Mouse (Mus musculus) monocyte, adult 2 months (primary cell): ENCODE results near the gene Cecr2.

Source experiments
- DNase-seq, 2 experiments: peaks; one replicate each; pipeline ENCODE4 v3.0.0; 2022; ENCODE audit warnings: low spot score in 2 of 2, low read depth in 1 of 2

Gene Cecr2

DNA sequence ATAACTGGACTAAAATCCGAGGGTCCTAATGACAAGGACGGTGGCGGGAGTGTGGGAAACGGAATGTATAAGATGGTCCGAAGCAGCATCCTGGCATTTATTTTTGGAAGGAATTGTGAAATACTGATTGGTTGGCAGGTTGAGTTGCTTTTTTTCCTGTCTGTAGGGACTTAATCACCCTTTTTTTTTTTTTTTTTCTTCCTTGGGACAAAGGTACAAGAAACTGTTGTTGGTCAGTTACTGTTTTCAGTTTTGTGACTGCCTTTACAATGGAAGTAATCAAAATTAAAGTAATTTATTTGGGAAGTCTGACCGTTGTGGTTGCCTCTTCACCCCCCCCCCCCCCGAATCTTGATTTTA is 1.2 kb downstream of the Cecr2 start:
- DNase-seq, result no peak

DNA sequence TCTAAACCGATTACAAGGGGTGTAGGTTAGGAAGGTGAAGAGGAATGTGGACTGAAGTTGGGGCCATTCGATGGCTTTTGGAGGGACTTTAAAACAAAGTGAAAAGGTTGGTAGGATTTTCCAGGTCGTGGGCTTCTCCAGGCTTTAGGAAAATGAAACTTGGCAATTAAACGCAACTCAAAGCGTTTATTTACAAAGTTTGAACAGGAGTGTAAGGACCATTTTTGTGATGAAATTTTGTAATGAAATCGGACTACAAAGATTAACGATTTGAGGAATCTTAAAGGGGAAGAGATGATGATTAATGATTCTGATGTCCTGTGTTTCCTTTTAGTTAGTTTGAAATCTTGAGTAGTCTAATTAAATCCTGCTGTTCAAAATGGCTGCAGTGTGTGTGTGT is 1.7 kb downstream of the Cecr2 start:
- no peak for DNase-seq

DNA sequence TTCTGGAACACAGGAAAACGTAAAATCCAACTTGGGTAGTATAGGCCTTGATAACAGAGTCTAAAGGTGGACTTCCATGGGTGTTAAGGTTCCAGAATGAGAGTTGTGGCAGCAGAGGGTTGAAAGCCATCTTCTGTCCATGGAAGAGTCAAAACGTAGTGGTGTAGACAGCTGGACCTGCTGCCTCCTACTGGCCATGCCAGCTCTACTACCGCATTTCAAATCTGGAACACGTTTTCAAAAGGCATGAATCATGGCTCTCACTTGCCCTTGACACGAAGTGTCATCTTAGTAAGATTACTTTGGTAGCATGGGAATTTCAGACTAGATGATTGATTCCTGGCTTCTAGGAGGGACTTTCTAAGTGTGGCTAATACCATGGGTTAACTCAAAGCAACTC is 8.0 kb downstream of the Cecr2 start:
- DNase-seq, result no peak

DNA sequence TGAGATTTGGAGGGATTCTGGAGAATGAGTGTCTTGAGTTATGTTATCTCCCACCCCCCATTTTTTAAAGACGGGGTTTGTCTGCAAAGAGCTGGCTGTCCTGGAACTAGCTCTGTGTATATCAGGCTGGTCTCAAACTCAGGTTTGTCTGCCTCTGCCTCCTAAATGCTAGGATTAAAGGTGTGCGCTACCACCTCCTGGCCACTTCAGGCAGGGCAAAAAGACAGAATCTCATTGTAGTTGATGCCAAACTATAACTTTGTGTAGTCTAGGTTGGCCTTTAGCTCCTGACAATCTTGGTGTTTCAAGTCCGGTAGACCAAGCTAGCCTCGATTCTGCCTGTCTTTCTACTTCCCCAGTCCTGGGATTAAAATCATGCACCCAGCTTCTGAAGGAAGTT is 8.7 kb downstream of the Cecr2 start:
- no peak for DNase-seq

DNA sequence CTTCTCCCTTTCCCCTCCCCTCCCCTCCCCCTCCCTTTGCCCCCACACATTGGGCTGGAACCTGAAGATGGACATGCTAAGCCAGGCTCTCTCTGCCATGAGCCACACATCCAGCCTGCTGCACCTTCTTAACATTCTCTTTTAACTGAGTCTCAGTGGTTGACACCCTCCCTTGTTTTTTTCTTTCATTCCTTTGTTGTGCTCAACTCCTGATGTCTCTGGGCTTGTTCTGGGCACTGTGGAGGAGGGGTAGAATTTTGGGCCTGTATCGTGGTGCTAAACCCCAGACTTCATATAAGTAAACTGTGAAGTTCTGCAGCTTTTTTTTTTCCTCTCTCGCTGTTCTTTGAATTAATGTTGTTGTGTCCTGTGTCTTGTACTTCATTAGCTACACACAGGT is 9.8 kb downstream of the Cecr2 start:
- DNase-seq, result no peak

DNA sequence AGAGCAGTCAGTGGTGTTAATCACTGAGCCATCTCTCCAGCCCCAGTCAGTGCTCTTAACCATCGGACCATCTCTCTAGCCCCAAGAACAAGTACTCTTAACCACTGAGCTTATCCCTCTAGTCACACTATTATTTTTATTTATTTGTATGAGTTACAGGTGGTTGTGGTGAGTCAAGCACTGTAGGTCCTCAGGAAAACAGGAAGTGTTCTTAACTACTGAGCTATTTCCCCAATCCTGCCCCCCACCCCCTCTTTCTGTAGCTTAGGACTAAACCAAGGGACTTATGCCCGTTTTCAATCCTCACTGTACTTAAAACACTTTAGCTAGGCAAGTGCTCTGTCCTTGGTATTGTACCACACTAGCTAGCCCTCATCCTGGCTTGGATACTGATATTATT is 17.2 kb downstream of the Cecr2 start:
- no peak for DNase-seq

DNA sequence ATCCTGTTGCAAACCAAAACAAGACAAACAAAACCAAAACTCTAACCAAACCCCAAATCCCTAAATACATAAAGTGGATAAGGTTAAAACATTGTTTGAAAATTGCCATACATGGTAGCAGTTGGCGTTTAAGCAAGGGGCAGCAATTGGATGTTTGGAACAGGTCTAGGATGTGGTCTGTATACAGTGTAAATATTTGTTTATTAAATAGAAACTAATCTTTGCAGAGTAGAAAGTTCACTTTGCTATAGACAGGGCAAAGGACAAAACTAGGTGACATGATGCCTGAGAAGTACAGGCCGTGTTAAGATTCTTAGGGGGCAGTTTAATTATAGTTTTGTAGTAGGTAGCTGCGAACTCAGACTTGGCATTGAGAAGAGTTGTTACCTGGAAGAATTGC is 18.6 kb downstream of the Cecr2 start:
- no peak for DNase-seq

DNA sequence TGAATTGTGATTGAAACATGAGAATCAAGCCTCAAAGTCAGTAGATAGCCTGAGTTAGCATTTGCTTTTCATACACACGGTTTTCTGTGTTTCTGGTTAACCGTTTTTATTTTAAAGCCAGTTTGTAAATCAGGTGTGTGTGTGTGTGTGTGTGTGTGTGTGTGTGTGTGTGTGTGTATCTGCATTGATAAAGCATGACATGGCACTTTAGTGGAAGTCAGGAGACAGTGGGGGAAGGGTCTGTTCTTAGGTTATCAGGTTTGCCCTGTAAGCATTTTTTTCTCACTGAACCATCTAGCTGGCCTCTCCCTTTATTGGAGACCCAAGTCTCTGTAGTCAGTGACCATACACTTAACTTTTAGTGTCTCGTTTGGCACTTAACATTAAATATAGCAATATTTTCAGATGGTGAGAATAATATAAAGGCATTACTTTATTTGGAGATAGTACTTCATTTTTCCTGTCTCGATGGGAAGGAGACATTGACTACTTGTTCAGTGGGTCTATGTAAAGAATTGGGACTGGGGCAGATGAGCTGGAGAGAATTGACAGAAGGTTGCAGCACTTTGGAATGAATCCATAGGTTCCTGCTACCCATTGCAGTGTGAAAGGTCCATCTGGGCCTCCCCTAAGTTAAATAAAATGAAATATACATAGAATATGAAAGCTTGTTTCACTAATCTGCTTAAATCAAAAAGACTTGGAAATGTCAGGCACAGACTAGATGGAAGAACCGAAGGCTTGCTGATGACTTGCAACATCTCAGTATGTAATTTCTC is 20.9 kb downstream of the Cecr2 start:
- no peak for DNase-seq

DNA sequence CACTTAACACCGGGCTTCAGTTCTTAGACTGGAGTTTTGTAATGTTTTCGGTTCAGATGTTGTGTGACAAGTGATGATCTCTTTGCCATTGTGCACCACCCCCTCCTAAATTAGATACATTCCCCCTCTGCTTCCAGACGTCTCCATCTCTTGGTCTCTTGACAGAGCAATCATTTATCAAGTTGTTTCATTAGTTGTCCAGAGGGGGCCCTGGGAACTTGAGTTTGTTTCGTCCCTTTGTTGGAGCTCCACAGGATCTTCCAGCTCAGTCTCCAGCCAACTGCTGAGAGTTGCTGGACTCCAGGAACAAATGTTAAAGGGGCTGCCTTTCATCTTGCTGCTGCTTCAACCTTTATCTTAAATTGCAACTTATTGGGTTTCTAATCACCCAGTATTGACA is 34.1 kb downstream of the Cecr2 start:
- no peak for DNase-seq

DNA sequence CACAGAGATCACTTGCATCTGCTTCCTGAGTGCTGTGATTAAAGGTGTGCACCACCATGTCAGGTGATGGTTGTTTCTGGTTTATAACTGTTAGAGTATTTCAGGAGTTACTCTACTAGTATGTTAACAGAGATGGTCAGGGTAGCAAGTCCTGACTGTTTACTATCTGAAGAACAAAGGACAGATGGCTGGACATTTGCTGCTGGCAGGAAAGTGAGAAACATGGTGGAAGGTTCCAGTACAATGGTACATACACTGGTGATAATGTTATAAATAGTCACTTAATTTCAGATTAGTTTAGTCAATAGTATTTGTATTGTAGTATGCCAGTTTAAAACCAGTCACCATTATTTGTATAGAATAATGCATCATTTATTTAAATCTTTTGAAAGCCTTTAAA is 38.2 kb downstream of the Cecr2 start:
- no peak for DNase-seq

DNA sequence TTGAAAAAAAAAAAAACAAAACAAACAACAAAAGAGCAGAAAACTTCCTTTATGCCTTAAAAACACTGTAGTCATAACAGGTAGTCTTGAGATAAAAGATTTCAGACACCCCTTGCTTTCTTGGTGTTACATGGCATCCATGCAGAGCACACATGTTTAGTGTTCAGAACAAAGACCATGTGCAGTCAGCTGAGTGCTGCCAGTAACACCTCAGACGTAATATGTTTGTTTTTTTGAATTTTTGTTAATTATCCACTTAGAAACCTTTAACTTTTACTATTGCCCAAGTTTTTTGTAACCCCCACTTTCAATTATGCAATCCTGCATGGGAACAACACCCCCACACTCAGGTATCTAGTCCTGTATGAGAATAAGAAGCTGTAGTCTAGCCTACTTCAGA is 42.6 kb downstream of the Cecr2 start:
- DNase-seq, result no peak

DNA sequence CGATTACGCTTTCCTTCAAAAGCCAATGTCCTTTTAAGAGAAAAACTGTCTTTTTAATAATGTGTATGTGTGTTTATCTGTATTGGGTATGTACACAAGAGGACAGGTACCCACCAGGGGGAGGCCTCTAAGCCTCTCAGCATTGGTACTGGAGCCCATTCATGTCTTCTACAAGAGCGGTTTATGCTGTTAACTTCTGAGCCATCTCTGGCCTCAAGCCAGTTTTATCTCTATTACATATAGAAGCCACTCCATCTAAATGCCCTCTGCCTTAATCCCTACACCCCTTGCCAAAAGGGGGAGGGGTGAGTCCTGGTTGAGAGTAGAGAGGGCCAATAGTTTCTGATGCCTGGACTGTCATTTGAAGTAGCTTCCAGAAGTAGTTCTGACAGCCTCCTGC is 48.6 kb downstream of the Cecr2 start:
- no peak for DNase-seq

DNA sequence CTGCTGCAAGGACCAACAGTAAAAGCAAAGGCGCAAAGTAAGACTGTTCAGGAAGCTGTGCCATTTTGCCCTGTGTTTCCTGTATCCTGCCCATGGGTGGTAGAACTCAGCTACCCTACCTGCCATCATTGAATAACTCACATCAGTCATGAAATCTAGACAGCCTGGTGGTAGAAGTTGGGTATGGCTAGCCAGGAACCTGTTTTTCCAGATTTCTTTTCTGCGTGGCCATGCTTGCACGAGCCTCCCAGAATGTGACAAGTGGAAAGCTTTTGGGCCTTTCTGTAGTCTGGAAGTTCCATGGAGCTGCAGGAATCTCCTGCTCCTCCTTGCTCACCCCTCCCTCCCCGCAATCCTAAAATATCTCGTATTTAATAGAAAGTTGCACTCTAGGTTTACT is 49.1 kb downstream of the Cecr2 start:
- DNase-seq, result no peak

DNA sequence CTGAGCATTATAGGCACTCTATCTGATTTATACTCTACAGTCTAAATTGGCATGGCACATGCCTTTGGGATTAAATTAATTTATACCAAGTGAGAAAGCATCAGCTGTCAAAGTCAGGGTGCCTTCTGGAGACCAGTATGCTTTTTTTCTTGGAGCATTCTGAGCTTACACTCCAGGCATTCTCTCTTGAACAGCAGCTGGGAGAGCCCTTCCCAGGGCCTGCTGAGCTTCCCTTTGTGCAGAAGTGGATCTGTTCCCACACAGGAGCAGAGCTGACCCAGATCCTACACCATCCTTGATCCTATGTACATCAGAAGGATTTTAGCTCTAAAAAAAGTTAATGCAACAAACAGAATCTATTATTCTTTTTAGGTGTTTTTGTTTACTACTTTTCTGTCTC is 49.7 kb downstream of the Cecr2 start:
- DNase-seq, result no peak

DNA sequence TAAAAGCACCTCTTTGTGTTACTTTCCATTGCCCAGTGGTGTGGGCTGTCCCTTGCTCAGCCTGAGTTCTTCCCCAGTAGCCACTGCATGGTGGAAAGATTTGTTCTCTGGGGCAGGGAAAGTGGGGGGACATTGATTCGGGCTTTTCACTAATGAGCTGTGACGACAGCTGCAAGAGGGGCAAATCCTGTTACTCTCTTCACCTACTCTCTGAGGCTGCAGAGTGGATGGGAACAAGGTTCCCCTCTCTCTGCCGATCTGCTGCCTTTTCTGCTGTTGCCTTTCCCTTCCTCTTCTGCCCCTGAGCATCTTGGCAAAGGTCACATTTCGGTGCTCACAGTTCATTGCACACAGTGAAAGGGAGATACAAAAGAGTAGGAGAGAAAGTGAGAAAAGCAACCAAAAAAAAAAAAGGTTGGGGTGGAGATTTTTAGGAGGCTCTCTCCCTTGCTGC is 50.4 kb downstream of the Cecr2 start:
- no peak for DNase-seq

DNA sequence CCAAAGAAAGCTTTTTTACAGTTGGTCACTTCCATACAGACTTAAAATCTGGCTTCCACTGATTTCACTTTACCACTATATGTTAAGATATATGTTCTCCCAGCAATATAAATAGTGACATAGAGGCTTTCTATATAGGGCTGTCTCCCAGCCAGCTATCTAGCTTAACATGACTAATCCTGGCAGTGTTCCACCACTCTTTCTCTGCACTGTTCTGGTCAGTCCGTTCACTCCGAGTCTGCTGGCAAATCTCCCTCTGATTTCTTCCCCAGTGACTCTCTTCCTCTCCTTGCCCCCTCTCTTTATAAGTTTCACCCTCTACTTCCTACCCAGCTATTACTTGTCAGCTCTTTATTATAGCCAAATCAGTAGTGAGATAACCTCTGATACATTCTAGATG is 59.8 kb downstream of the Cecr2 start:
- no peak for DNase-seq

DNA sequence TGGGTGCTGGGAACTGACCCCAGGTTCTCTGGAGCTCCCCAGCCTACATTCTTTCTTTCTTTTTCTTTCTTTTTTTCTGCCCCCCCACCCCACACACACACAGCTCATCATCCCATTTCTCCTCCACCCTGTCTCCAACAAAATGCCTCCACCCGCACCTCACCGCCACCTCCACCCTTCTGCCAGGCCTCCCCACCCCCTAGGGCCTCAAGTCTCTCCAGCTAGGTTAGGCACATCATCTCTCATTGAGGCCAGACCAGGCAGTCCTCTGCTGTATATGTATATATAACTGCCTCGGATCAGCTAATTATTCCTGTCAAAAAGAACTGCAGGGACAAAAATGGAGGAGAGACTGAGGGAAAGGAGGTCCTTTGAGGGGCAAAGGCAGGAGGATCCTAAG is 69.8 kb downstream of the Cecr2 start:
- no peak for DNase-seq

DNA sequence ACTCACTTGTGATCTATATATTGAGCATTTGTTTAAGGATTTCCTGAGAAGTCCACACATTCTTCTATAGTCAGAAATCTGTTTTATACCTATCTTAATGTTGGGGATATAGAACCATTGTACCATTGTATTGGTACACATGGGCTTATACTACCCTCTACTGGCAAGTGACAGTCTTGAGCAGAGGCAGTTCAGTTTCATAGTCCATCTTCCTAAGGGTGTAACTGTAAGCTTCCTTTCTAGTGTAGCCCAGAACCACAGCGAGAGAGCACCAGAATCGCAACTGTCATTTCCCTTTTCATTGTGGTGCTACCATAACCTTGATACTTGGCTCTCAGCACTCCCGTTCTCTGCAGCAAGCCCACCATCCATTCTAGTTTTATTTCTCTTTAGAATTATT is 70.4 kb downstream of the Cecr2 start:
- DNase-seq, result no peak

DNA sequence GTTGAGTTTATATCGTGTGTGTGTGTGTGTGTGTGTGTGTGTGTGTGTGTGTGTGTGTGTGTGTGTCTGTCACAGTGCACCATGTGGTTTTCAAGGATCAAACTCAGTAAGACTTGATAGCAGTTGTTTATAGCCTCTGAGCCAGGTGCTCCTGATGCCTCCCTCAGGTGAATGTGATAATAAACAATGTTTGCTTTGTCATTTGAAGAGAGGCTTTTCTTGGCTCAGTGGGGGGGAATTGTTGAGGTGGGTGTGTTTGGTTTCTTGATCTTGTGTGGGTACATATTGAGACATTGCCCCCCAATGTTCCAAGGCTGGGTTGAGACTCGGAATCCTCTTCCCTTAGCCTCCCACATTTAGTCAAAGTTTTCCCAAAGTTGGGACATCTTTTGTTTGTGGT is 77.0 kb downstream of the Cecr2 start:
- no peak for DNase-seq

DNA sequence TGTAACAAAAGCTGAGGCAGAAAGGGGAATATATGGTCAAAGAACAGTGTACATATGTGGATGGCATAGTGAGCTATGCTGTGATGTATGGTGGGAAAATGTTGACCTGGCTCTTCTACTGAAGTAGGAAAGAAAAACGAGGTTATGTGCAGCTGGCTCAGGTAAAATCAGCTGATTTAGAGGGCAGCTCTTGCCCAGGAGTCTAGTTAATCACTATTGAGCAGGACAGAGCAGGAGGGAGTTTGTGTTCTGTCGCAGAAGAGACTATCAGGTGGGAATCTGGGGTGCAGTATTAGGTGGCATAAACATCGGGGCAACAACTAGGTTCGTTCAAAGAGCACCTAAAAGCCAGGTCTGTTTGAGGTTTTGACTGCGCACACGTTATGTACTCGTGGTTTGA is 78.1 kb downstream of the Cecr2 start:
- DNase-seq, result no peak

DNA sequence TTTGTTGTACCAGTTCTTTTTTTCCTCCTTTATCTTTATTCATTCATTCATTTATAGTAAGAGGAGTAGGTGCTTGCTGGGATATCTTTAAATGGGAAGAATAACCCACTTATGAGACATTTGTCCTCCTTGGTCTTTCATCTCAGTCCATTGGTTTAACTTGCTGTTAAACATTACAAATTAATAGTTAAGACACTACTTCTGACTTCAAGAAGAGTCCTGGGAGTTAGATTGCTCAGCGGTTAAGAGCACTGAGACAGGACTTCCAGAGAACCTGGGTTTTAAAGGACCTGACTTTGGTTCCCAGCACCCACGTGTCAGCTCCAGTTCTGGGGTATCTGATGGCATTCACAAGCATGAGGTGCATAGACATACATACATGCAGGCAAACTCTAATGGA is 80.2 kb downstream of the Cecr2 start:
- no peak for DNase-seq

DNA sequence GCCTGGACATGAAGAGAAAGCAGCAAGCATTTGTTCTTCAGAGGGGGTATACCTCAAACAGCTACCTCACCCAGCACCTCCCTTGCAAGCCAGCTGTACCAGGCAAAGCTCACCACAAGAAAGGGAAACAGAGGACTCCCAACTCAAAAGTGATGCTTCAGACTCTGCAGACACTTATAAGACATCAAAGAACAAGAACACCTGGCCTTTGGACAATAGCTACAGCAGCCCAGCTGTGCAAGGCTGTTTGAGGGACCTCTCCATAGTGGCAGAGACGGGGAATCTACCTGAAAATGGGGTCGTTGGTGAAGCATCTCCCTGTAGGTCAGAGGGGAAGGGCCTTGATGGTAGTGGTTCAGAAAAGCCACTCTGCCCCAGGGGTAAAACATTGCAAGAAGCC is 95.0 kb downstream of the Cecr2 start:
- DNase-seq, result no peak

DNA sequence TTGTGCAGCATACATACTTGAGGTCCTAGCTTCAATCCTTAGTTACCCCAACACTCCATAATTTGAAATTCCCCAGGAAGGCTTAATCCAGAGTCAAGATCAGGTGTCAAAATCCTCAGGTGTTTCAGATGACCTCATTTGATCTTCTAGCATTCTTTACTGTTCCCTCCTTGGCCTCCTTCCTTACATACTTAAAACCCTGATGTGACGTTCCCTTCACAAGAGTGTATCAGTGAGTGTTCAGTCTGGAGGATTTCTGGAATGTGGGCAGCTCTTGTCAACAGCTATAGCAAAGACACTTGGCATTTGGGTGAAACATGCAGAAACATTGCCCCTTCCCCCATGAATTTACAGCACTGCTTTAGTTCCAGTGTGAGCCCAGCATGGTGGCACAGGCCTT is 103.8 kb downstream of the Cecr2 start:
- no peak for DNase-seq

DNA sequence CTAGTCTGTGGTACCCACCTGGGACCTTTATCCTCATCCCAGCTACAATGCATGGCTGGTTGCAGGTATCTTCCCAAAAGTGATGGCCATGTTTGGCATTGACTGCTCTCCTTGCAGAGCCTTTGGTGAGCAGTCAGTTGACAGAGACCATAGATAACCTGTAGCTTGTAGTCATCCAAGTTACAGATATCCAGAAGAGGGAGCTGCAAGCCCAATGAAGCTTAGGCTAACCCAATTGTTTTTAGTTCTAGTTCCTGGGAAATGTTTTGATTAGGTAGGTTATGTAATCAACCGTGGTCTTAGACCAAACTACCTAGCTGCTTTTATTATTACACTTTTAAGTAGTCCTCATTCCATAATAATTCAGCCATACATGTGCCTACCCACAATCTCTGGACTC is 105.2 kb downstream of the Cecr2 start:
- DNase-seq, result no peak
